Mouse (Mus musculus) spleen, adult 2 months (tissue): ENCODE measurements at regions not wholly inside any gene's neighbourhood (a gene's known extent, or its start where the extent isn't known, plus 50 kb on each side); places are given as distances from the start of the nearest gene placed in this dataset.

ENCODE experiments used
- CTCF ChIP-seq: fragments of 200-500 bp; IDR thresholded peaks from 2 replicates; pipeline ENCODE4 v1.5.1; 2011; ENCODE audit warnings: mild to moderate bottlenecking, inconsistent platforms; ENCODE audit not compliant: insufficient read depth, insufficient read length, insufficient replicate concordance; ENCODE audit errors: extremely low read depth
- POLR2A ChIP-seq: fragments of 200-500 bp; IDR thresholded peaks from 2 replicates; pipeline ENCODE4 v1.6.1; 2011; ENCODE audit warnings: low read depth, low read length, inconsistent platforms

DNA sequence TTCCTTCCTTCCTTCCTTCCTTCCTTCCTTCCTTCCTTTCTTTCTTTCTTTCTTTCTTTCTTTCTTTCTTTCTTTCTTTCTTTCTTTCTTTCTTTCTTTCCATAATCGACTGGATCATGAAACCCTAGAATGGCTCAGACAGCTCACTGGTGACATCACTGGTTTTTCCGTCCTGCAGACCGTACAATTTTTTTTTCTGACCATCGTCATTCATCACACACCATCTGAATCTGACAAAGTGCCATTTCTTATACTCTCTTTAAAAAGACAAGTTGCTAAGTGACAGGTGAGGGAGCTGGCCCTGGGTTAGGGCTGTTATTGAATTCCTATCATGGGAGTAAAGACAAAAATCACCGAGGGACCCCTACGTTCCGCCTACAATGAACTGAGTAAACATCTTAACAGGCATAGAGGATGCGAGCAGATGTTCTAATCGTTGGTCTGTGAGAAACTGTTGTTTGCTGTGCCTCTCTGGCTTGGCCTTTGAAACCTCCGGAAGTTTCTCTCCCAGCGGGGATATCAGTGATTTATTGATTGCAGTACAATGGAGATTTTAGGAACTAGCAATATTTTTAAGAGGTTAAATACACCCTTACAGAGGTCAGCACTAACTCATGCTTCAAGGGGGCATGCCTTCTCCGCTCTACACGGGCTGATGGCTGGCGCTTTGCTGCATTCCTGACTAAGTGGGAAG lies 192.6 kb upstream of the Gm5148 start:
- no peak for TF ChIP-seq POLR2A
- no peak for TF ChIP-seq CTCF
